Mouse (Mus musculus): ENCODE data around the gene Cops4. TPM values are rescaled to one million over a fixed set of nuclear protein-coding genes. Genes with fewer than 3 reads are reported as not detected.

The Cops4 gene
- polyA plus RNA-seq (2015; fragmentation: Nextera tagmentation; extraction: Ambion mirVana): 92.4 and 94.3 TPM in 2 replicates

- Histone ChIP-seq H3K9me3 (ENCODE audit: low read length) (no peaks in the 10 kb centered on the region), H3K27me3 (replicated peaks; ENCODE audit: insufficient read depth, low read length) (no peaks in the 10 kb centered on the region), H3K4me1 (ENCODE audit: insufficient read depth, low read depth, low read length) (peaks cover 7% of the 10 kb centered on the region; the same call in 1 of the 2 replicates), H3K4me2 (replicated peaks; ENCODE audit: low read depth, low read length) (peak within 1 kb of the TSS; percentile 63), H3K4me3 (ENCODE audit: low read depth, low read length) (peak within 1 kb of the TSS; percentile 81), H3K9ac (replicated peaks; ENCODE audit: low read depth) (peak within 1 kb of the TSS; percentile 80), H3K36me3 (ENCODE audit: insufficient read depth, low read length) (no peaks in the 10 kb centered on the region), H3K27ac (ENCODE audit: low read length) (peak within 1 kb of the TSS; percentile 82)
- WGBS: under 1% methylated on average over 61 of the region's 64 CpGs
- DNase-seq (ENCODE audit: low spot score) (peak; percentile 100), ATAC-seq (peak; percentile 100)
- TF ChIP-seq EP300 (IDR thresholded peaks at IDR 0.05) (peak; percentile 68), CTCF (IDR thresholded peaks at IDR 0.05) (peak; percentile 44)
Measured at GRCm38 (mm10) chr5:100518049-100519026, at the start of gene Cops4. Gene Cops4, plus strand, starts transcription at chr5:100518309.

GRCm38 (mm10) chr5:100476328-100476727 lies 41.8 kb upstream of the Cops4 start:
- Histone ChIP-seq H3K4me3 (ENCODE audit: low read depth, low read length) (no peak overlapping the region), H3K36me3 (ENCODE audit: insufficient read depth, low read length) (no peaks in the 10 kb centered on the region), H3K4me2 (replicated peaks; ENCODE audit: low read depth, low read length) (no peak overlapping the region), H3K9me3 (ENCODE audit: low read length) (no peaks in the 10 kb centered on the region), H3K9ac (replicated peaks; ENCODE audit: low read depth) (no peak overlapping the region), H3K27me3 (replicated peaks; ENCODE audit: insufficient read depth, low read length) (no peaks in the 10 kb centered on the region), H3K27ac (ENCODE audit: low read length) (no peak overlapping the region), H3K4me1 (ENCODE audit: insufficient read depth, low read depth, low read length) (no peaks in the 10 kb centered on the region)
- 75% methylated on average over 3 of the region's 3 CpGs for WGBS
- ATAC-seq: no peak
- no peak for TF ChIP-seq EP300 (IDR thresholded peaks at IDR 0.05)
- 0 out of 2 replicates have a peak, but pooled peaks have one; percentile 8 for TF ChIP-seq CTCF (IDR thresholded peaks at IDR 0.05)
- no peak for DNase-seq (ENCODE audit: low spot score)

GRCm38 (mm10) chr5:100477604-100478003 lies 40.5 kb upstream of the Cops4 start:
- Histone ChIP-seq H3K36me3 (ENCODE audit: insufficient read depth, low read length) (no peaks in the 10 kb centered on the region), H3K4me2 (replicated peaks; ENCODE audit: low read depth, low read length) (no peak overlapping the region), H3K9ac (replicated peaks; ENCODE audit: low read depth) (no peak overlapping the region), H3K27ac (ENCODE audit: low read length) (no peak overlapping the region), H3K27me3 (replicated peaks; ENCODE audit: insufficient read depth, low read length) (no peaks in the 10 kb centered on the region), H3K9me3 (ENCODE audit: low read length) (no peaks in the 10 kb centered on the region), H3K4me1 (ENCODE audit: insufficient read depth, low read depth, low read length) (no peaks in the 10 kb centered on the region), H3K4me3 (ENCODE audit: low read depth, low read length) (no peak overlapping the region)
- DNase-seq (ENCODE audit: low spot score): no peak
- no peak for ATAC-seq
- TF ChIP-seq CTCF (IDR thresholded peaks at IDR 0.05) (no peak), EP300 (IDR thresholded peaks at IDR 0.05) (no peak)
- WGBS: 70% methylated on average over 9 of the region's 9 CpGs

- Histone ChIP-seq H3K4me3 (ENCODE audit: low read depth, low read length) (no peak overlapping the region), H3K27ac (ENCODE audit: low read length) (no peak overlapping the region), H3K4me2 (replicated peaks; ENCODE audit: low read depth, low read length) (no peak overlapping the region), H3K4me1 (ENCODE audit: insufficient read depth, low read depth, low read length) (no peaks in the 10 kb centered on the region), H3K9me3 (ENCODE audit: low read length) (no peaks in the 10 kb centered on the region), H3K27me3 (replicated peaks; ENCODE audit: insufficient read depth, low read length) (no peaks in the 10 kb centered on the region), H3K9ac (replicated peaks; ENCODE audit: low read depth) (no peak overlapping the region), H3K36me3 (ENCODE audit: insufficient read depth, low read length) (no peaks in the 10 kb centered on the region; the same call in 1 of the 2 replicates)
- ATAC-seq (no peak), DNase-seq (ENCODE audit: low spot score) (no peak)
- TF ChIP-seq CTCF (IDR thresholded peaks at IDR 0.05): no peak
- TF ChIP-seq EP300 (IDR thresholded peaks at IDR 0.05): no peak
Measured at GRCm38 (mm10) chr5:100483569-100483968, 34.5 kb upstream of the Cops4 start.

DNA sequence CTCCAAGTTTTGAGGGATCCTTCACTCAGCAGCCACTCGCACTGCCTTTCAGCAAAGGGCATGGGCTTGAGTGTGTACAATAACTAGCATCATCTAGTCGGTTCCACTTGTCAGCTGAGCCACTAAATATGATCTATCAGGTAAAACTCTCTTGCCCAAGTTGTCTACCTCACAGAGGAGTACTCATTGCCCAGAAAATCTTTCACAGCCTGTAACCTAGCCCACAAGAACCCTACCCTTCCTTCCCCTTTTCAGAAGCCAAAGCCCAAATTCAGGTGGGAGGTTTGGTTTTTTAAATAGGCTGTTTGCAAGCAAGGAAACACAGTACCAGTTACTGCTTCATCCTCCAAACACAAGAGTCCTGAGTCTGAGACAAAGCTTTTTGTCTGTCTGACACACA lies 31.0 kb upstream of the Cops4 start:
- no peaks in the 10 kb centered on the region; the same call in 1 of the 2 replicates for H3K36me3 ChIP-seq (ENCODE audit: insufficient read depth, low read length)
- no peaks in the 10 kb centered on the region for H3K27me3 ChIP-seq (replicated peaks; ENCODE audit: insufficient read depth, low read length)
- no peak overlapping the region for H3K4me2 ChIP-seq (replicated peaks; ENCODE audit: low read depth, low read length)
- ATAC-seq (no peak), DNase-seq (ENCODE audit: low spot score) (no peak)
- no peak overlapping the region for H3K4me3 ChIP-seq (ENCODE audit: low read depth, low read length)
- H3K27ac ChIP-seq (ENCODE audit: low read length): no peak overlapping the region
- no peaks in the 10 kb centered on the region for H3K9me3 ChIP-seq (ENCODE audit: low read length)
- no peak overlapping the region for H3K9ac ChIP-seq (replicated peaks; ENCODE audit: low read depth)
- 64% methylated on average over 2 of the region's 2 CpGs for WGBS
- H3K4me1 ChIP-seq (ENCODE audit: insufficient read depth, low read depth, low read length): no peaks in the 10 kb centered on the region; the same call in 1 of the 2 replicates
- TF ChIP-seq CTCF (IDR thresholded peaks at IDR 0.05): no peak
- TF ChIP-seq EP300 (IDR thresholded peaks at IDR 0.05): no peak

DNA sequence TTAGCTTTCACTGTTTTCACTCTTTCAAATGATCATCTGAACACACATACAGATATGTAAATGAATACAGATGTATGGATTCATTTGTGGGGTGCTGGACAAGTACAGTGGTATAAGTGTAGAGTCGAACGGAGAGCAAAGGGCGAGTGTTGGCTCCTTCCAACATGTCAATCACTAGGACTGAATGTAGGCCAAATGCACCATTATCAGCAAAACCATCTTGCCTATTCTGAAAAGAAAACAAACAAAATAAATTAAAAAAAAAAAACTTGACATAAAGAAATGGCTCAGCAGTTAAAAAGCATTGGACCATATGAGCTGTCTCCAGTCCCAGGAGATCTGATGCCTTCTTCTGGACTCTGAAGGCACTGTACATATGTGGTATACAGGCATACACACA lies 29.9 kb upstream of the Cops4 start:
- Histone ChIP-seq H3K27ac (ENCODE audit: low read length) (no peak overlapping the region), H3K36me3 (ENCODE audit: insufficient read depth, low read length) (no peaks in the 10 kb centered on the region; the same call in 1 of the 2 replicates), H3K4me3 (ENCODE audit: low read depth, low read length) (no peak overlapping the region), H3K9me3 (ENCODE audit: low read length) (no peaks in the 10 kb centered on the region), H3K27me3 (replicated peaks; ENCODE audit: insufficient read depth, low read length) (no peaks in the 10 kb centered on the region), H3K4me1 (ENCODE audit: insufficient read depth, low read depth, low read length) (no peaks in the 10 kb centered on the region; the same call in 1 of the 2 replicates), H3K4me2 (replicated peaks; ENCODE audit: low read depth, low read length) (no peak overlapping the region), H3K9ac (replicated peaks; ENCODE audit: low read depth) (no peak overlapping the region)
- DNase-seq (ENCODE audit: low spot score) (no peak), ATAC-seq (no peak)
- 86% methylated on average over 3 of the region's 3 CpGs for WGBS
- no peak for TF ChIP-seq EP300 (IDR thresholded peaks at IDR 0.05)
- TF ChIP-seq CTCF (IDR thresholded peaks at IDR 0.05): no peak

Measured in lung, postnatal 0 days (tissue).